Mouse (Mus musculus) midbrain, embryonic 14.5 days (tissue): ENCODE measurements at regions not wholly inside any gene's neighbourhood (a gene's known extent, or its start where the extent isn't known, plus 50 kb on each side); places are given as distances from the start of the nearest gene placed in this dataset.
"Not testable (repeated sequence)": the region's sequence is repeated elsewhere in the genome, so short reads cannot be mapped to it uniquely, and the experiment has no call there.

Experiments used
- ATAC-seq: fragments of 200-750 bp; cut with Nextera tagmentation; 2 replicates; pipeline ENCODE4 v1.8.0; 2017; ENCODE audit warnings: moderate number of reproducible peaks, moderate library complexity; ENCODE audit not compliant: low FRiP score, low TSS enrichment
- DNase-seq: peaks from one replicate; pipeline ENCODE4 v3.0.0-alpha.2; 2015
- H3K27ac ChIP-seq: fragments of 300-500 bp; sonication (generic); replicated peaks from 2 replicates; pipeline ENCODE4 v1.5.1; 2014; ENCODE audit warnings: mild to moderate bottlenecking, low read depth, low read length, moderate library complexity
- H3K27me3 ChIP-seq: fragments of 300-500 bp; sonication (generic); 2 replicates; pipeline ENCODE4 v1.6.1; 2014; ENCODE audit warnings: low read length, control low read depth, mixed read lengths; ENCODE audit not compliant: control insufficient read depth, insufficient read depth
- H3K36me3 ChIP-seq: fragments of 300-500 bp; sonication (generic); 2 replicates; pipeline ENCODE4 v1.6.1; 2014; ENCODE audit warnings: low read length, control low read depth; ENCODE audit not compliant: control insufficient read depth, insufficient read depth
- H3K4me1 ChIP-seq: fragments of 300-500 bp; sonication (generic); 2 replicates; pipeline ENCODE4 v1.6.1; 2014; ENCODE audit warnings: mild to moderate bottlenecking, antibody characterized with exemption, low read length, control low read depth; ENCODE audit not compliant: control insufficient read depth, insufficient read depth
- H3K4me2 ChIP-seq: fragments of 300-500 bp; sonication (generic); 2 replicates; pipeline ENCODE4 v1.6.1; 2014; ENCODE audit warnings: mild to moderate bottlenecking, low read length, moderate library complexity
- H3K4me3 ChIP-seq: fragments of 300-500 bp; sonication (generic); replicated peaks from 2 replicates; pipeline ENCODE4 v1.5.1; 2014; ENCODE audit warnings: low read depth, low read length
- H3K9ac ChIP-seq: fragments of 300-500 bp; sonication (generic); replicated peaks from 2 replicates; pipeline ENCODE4 v1.6.1; 2014; ENCODE audit warnings: mild to moderate bottlenecking, low read length, moderate library complexity
- H3K9me3 ChIP-seq: fragments of 300-500 bp; sonication (generic); 2 replicates; pipeline ENCODE4 v1.6.1; 2016; ENCODE audit warnings: low read length, control low read depth, mixed read lengths; ENCODE audit not compliant: control insufficient read depth
- WGBS: fragments of 180-500 bp; shearing (Covaris S2); extraction: QIAGEN DNeasy Blood & Tissue Kit; methylation state at CpG from one replicate; pipeline ENCODE4 v1.1.7; 2014; 5-methylcytosine and 5-hydroxymethylcytosine counted together

DNA sequence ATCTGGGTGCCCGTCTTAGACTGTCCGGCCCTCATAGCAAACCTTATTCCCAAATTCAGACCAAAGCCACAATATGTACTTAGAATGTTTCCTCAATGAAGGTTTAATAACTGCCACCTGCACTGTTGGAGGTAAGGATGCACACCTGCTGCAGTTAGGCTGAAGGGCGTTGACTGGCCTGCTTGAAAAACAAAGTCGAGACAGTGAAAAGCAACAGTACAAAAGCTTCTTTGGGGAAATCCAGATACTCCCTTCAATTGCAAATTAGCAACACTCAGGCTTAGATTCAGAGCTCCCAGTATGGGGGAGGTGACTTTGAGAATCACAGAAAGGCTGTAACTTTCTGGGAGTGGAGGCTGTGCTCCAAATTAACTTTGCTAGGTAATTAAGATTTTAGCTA, 2491.9 kb downstream of the Cntnap5b start:
- not testable (repeated sequence) for H3K4me1 ChIP-seq, H3K27ac ChIP-seq
- WGBS: 82% methylated on average over 4 of the region's 4 CpGs

DNA sequence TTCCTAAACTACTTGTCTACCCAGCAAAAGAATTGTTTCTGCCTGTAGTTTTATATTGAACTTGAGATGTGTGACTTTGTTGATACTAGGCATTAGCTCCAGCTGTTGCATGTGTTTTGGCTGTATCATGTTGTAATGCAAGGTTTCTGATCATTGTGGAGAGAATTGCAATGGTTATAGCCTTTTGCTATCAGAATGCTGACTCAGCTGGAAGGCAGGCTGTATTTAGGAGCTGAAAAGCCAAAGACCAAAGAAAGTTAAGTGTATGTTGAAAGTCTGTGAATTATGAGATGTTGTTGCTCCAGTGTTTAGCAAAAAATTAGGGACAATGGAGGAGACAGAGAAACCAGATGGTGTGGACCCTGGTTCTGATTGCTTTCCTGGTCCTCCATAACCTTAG, 2493.9 kb upstream of the Cdh20 start:
- Histone ChIP-seq H3K9ac (no peak overlapping the region), H3K4me3 (no peak overlapping the region), H3K27me3 (no peaks in the 10 kb centered on the region), H3K36me3 (no peaks in the 10 kb centered on the region), H3K27ac (no peak overlapping the region), H3K4me2 (no peak overlapping the region), H3K9me3 (no peaks in the 10 kb centered on the region), H3K4me1 (no peaks in the 10 kb centered on the region)
- ATAC-seq (no peak), DNase-seq (no peak)

More for the DNA sequence above, 2491.9 kb downstream of the Cntnap5b start:
- H3K9ac ChIP-seq, H3K4me2 ChIP-seq, H3K27me3 ChIP-seq, ATAC-seq, H3K36me3 ChIP-seq, H3K9me3 ChIP-seq, DNase-seq, H3K4me3 ChIP-seq: not testable (repeated sequence)

DNA sequence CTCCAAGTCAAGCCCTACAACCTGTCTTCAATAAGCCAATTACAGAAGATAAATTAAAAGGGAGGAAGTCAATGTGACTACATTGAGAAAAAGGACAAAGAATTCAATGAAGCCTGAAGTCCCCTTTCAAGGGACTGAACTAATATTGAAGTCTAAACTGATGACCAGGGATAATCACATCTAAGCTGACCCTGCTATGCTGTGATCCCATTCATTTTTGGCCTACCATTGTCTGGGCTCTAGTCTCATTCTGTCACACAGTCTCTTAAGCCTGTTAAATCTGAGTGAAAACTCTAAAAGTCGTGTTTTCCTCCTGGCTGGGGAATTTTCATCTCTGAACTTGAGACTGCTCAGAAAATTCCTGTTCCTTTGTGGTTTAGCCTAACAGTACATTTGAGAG, 2480.0 kb upstream of the Cdh20 start:
- no peak overlapping the region for H3K4me2 ChIP-seq
- H3K36me3 ChIP-seq: no peaks in the 10 kb centered on the region
- H3K9me3 ChIP-seq: no peaks in the 10 kb centered on the region
- peaks cover 7% of the 10 kb centered on the region for H3K27me3 ChIP-seq
- H3K27ac ChIP-seq: no peak overlapping the region
- 2% methylated on average over 1 of the region's 1 CpGs for WGBS
- H3K4me1 ChIP-seq: no peaks in the 10 kb centered on the region
- ATAC-seq (no peak; the same call in 1 of the 2 replicates), DNase-seq (peak; percentile 13)
- no peak overlapping the region for H3K9ac ChIP-seq
- no peak overlapping the region for H3K4me3 ChIP-seq

DNA sequence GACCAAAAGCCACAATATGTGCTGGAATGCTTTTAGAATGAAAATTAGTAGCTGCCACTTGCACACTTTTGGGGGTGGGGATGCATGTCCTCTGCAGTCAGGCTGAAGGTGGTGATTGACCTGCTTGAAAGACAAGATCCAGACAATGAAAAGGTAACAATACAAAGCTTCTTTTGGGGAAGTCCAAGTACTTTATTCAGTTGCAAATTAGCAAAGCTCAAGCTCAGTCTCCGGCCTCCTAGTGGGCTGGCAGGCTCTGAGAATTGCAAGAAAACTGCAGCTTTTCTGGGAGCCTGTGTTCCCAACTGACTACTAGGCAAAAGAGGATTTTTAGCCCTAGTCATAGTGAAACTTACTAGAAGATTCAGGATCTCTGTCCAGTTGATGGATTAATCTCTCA, 2464.8 kb upstream of the Cdh20 start:
- DNase-seq: no peak
- H3K36me3 ChIP-seq: no peaks in the 10 kb centered on the region
- no peaks in the 10 kb centered on the region for H3K27me3 ChIP-seq
- no peak overlapping the region for H3K4me2 ChIP-seq
- H3K4me1 ChIP-seq: no peaks in the 10 kb centered on the region
- WGBS: 16% methylated on average over 1 of the region's 1 CpGs
- no peak overlapping the region for H3K4me3 ChIP-seq
- no peak overlapping the region for H3K27ac ChIP-seq
- no peaks in the 10 kb centered on the region for H3K9me3 ChIP-seq
- H3K9ac ChIP-seq: no peak overlapping the region
- ATAC-seq: no peak

DNA sequence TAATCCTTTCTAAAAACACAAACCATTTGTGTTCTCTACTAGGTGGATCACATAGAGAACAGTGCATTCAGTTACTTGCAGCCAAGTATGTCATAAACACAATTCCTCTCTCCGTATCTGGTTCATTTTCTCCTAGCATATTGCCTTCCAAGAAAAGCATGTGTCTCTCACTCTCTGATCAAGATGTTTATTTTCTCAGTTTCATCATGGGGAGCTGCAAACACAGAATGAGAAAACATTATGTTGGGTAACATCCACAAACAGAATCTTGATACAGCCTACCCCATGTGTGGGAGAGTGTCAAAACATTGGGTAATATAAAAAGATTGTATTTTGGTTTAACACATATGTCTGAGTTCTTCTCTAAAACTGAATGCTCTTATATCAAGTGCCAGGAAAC, 2415.2 kb upstream of the Cdh20 start:
- no peak for DNase-seq
- Histone ChIP-seq H3K27me3 (no peaks in the 10 kb centered on the region), H3K4me2 (no peak overlapping the region), H3K9ac (no peak overlapping the region), H3K9me3 (no peaks in the 10 kb centered on the region), H3K4me1 (no peaks in the 10 kb centered on the region), H3K4me3 (no peak overlapping the region), H3K27ac (no peak overlapping the region), H3K36me3 (no peaks in the 10 kb centered on the region)
- WGBS: 93% methylated on average over 1 of the region's 1 CpGs
- no peak for ATAC-seq

DNA sequence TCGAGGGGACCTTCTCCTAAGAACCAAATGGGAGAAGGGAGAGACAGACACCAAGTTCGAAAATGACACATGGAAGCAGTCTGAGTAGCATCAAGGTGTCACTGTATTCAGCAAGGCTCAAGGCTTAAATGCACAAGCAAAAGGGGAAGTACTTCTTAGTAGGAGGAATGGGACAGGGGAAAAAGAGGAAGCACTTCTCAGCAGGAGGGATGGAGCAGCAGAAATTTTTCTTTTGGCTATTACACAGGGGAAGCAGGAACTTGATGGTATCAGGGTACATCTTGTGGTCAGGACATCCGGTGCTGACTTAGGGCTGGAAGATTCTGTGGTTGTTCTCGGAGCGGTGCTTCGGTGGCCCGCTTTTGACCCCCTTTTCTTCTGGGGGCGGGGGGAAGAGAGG, 2410.4 kb upstream of the Cdh20 start:
- not testable (repeated sequence) for H3K4me1 ChIP-seq, ATAC-seq, H3K27ac ChIP-seq, H3K9ac ChIP-seq, H3K4me3 ChIP-seq, H3K36me3 ChIP-seq, H3K4me2 ChIP-seq, H3K27me3 ChIP-seq, DNase-seq, H3K9me3 ChIP-seq
- WGBS: 90% methylated on average over 8 of the region's 8 CpGs

DNA sequence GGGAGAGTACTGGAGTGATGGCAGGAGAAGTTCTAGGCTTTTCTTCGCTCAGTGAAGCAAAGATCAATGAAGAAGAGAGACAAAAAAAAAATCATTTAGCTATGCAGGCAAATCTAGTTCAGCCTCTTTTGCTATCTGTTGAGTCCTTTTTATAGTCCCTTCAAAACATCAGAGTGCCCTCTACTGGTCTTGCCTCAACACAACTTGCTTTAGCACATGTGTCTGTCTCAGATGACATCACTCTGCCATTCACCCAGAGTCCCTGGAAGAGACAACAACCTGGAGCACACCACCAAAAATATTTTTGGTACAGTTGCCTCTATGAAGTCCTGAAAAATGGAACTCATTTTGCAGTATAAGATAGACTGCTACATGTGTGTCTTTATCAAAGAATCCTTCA, 2389.7 kb upstream of the Cdh20 start:
- H3K4me3 ChIP-seq: no peak overlapping the region
- H3K36me3 ChIP-seq: no peaks in the 10 kb centered on the region
- peak; percentile 38 for DNase-seq
- no peaks in the 10 kb centered on the region for H3K9me3 ChIP-seq
- 54% methylated on average over 1 of the region's 1 CpGs for WGBS
- ATAC-seq: no peak
- no peak overlapping the region for H3K4me2 ChIP-seq
- H3K27ac ChIP-seq: no peak overlapping the region
- H3K4me1 ChIP-seq: no peaks in the 10 kb centered on the region
- H3K27me3 ChIP-seq: no peaks in the 10 kb centered on the region
- no peak overlapping the region for H3K9ac ChIP-seq
